Mouse (Mus musculus): ENCODE measurements around the gene Intu. TPM values are rescaled to one million over a fixed set of nuclear protein-coding genes. Genes with fewer than 3 reads are reported as not detected.

Intu gene
- total RNA-seq, 1 experiment, result 5.2 TPM

DNA sequence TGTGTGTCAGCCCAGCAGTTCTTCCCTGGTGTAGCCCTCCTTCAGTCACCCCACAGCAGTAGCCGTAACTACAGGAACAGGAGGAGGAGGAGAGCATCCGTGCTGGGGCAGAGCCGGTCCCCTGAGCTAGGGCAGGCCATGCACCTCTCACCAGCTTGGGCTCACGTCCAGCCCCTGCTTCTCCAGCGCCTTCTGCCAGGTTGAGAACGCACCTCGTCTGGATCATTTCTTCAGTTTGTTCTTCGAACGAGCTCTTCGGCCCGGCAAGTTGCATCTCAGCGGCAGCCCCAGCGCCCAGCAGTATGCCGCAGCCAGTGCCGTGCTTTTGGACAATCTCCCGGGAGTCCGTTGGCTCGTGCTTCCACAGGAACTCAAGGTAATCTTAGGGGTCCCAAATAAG, 152.1 kb downstream of the Intu start:
- H3K4me1 ChIP-seq (ENCODE audit: control insufficient read depth in 2 of 2, insufficient read depth in 2 of 2, low read length in 2 of 2, poor library complexity in 1 of 2), result 0 out of 4 replicates have a peak, but pooled peaks cover 0 to 2% of the 10 kb centered on the region in 2 experiments
- H3K9ac ChIP-seq (ENCODE audit: insufficient read depth, low read depth, low read length, poor library complexity, severe bottlenecking), result no peak overlapping the region
- in situ Hi-C loops (cut with MboI; ENCODE audit: low sequenced_read_pairs in 2 of 2, unreplicated experiment in 2 of 2), result no loop called here
- TF ChIP-seq HCFC1 (IDR thresholded peaks at IDR 0.05; ENCODE audit: borderline replicate concordance, insufficient read depth, low read length), result no peak
- TF ChIP-seq ZC3H11A (IDR thresholded peaks at IDR 0.05; ENCODE audit: borderline replicate concordance, low read depth, low read length), result no peak
- no peak for TF ChIP-seq MAFK (IDR thresholded peaks at IDR 0.05; ENCODE audit: insufficient read depth, low read depth, low read length)
- TF ChIP-seq CHD2 (IDR thresholded peaks at IDR 0.05; ENCODE audit: low read depth, low read length), result no peak
- TF ChIP-seq ZNF384 (IDR thresholded peaks at IDR 0.05; ENCODE audit: low read depth, low read length), result no peak
- H3K27ac ChIP-seq (ENCODE audit: insufficient read depth, low read depth, low read length, poor library complexity, severe bottlenecking), result no peak overlapping the region
- H3K4me3 ChIP-seq (ENCODE audit: insufficient read depth in 1 of 2, low read depth in 1 of 2, low read length in 2 of 2, poor library complexity in 1 of 2, severe bottlenecking in 1 of 2), result no peak overlapping the region
- H3K36me3 ChIP-seq (ENCODE audit: control insufficient read depth, insufficient read depth, low read length, poor library complexity, severe bottlenecking), result no peaks in the 10 kb centered on the region
- H3K9me3 ChIP-seq (ENCODE audit: control insufficient read depth, insufficient read depth, low read depth, low read length), result no peaks in the 10 kb centered on the region
- DNase-seq (ENCODE audit: low read depth, low spot score), result no peak

DNA sequence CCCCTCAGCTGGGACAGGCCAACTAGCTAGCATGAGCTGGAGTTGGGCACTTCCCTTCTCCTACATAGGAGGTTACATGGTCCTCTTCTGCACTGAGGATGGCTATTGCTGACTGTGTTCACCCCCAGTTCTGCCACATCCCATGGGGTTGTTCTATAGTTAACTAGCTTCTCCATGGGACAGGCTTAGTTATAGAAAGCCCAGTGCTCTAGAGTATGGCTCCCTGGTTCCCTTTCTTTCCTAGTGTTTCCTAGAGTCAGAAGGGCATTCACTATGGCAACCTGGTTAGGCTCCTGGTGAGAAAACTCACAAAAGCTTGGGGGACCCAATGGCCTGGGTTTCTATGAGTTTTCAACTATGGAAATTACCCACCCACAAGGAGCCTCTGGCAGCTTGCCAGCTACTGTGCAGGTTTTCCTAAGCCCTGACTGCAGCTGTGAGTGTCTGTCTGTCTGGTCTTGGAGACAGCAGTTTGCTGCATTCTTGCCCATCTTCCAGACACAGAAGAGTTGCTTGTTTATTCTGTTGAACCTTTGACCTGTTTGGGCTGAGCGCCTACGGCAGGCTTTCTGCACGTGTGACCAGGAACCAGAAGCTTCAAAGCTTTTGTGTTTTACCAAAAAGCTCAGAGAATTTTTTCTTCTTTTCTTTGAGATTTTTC, 154.9 kb downstream of the Intu start:
- no peak overlapping the region for H3K27ac ChIP-seq (ENCODE audit: insufficient read depth, low read depth, low read length, poor library complexity, severe bottlenecking)

DNA sequence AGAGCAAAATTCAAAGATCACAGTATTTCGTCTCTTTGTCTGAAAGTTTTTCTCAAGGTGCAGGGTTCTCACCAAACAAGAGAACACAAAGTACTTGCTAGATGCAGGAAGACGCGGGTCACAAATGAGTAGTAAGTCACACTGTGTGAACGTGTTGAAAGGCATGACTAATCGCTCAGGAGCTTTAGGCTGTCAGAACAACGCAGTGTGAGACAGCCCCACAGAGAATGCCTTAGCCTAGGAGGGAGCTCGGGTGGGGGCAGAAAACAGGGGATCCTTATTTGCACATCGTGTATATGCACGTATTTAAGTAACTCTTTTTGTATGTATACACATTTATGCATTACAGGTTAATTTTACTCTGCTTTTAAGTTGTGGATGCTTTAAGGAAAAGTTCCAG, 155.8 kb downstream of the Intu start:
- TF ChIP-seq MAFK (IDR thresholded peaks at IDR 0.05; ENCODE audit: insufficient read depth, low read depth, low read length), result no peak
- TF ChIP-seq HCFC1 (IDR thresholded peaks at IDR 0.05; ENCODE audit: borderline replicate concordance, insufficient read depth, low read length), result no peak
- TF ChIP-seq ZNF384 (IDR thresholded peaks at IDR 0.05; ENCODE audit: low read depth, low read length), result no peak
- no peak for TF ChIP-seq CHD2 (IDR thresholded peaks at IDR 0.05; ENCODE audit: low read depth, low read length)
- no peak for TF ChIP-seq ZC3H11A (IDR thresholded peaks at IDR 0.05; ENCODE audit: borderline replicate concordance, low read depth, low read length)
- H3K27ac ChIP-seq (ENCODE audit: insufficient read depth, low read depth, low read length, poor library complexity, severe bottlenecking), result no peak overlapping the region
- H3K4me1 ChIP-seq (ENCODE audit: control insufficient read depth in 2 of 2, insufficient read depth in 2 of 2, low read length in 2 of 2, poor library complexity in 1 of 2), result 0 out of 4 replicates have a peak, but pooled peaks cover 0 to 2% of the 10 kb centered on the region in 2 experiments
- H3K9ac ChIP-seq (ENCODE audit: insufficient read depth, low read depth, low read length, poor library complexity, severe bottlenecking), result no peak overlapping the region
- no peaks in the 10 kb centered on the region for H3K36me3 ChIP-seq (ENCODE audit: control insufficient read depth, insufficient read depth, low read length, poor library complexity, severe bottlenecking)
- no peak overlapping the region for H3K4me3 ChIP-seq (ENCODE audit: insufficient read depth in 1 of 2, low read depth in 1 of 2, low read length in 2 of 2, poor library complexity in 1 of 2, severe bottlenecking in 1 of 2)
- H3K9me3 ChIP-seq (ENCODE audit: control insufficient read depth, insufficient read depth, low read depth, low read length), result no peaks in the 10 kb centered on the region
- in situ Hi-C loops (cut with MboI; ENCODE audit: low sequenced_read_pairs in 2 of 2, unreplicated experiment in 2 of 2), result no loop called here
- no peak for DNase-seq (ENCODE audit: low read depth, low spot score)

More for the DNA sequence above, 154.9 kb downstream of the Intu start:
- Histone ChIP-seq H3K36me3 (ENCODE audit: control insufficient read depth, insufficient read depth, low read length, poor library complexity, severe bottlenecking) (no peaks in the 10 kb centered on the region), H3K9ac (ENCODE audit: insufficient read depth, low read depth, low read length, poor library complexity, severe bottlenecking) (no peak overlapping the region), H3K4me1 (ENCODE audit: control insufficient read depth in 2 of 2, insufficient read depth in 2 of 2, low read length in 2 of 2, poor library complexity in 1 of 2) (0 out of 4 replicates have a peak, but pooled peaks cover 0 to 2% of the 10 kb centered on the region in 2 experiments), H3K4me3 (ENCODE audit: insufficient read depth in 1 of 2, low read depth in 1 of 2, low read length in 2 of 2, poor library complexity in 1 of 2, severe bottlenecking in 1 of 2) (no peak overlapping the region), H3K9me3 (ENCODE audit: control insufficient read depth, insufficient read depth, low read depth, low read length) (no peaks in the 10 kb centered on the region)
- TF ChIP-seq ZC3H11A (IDR thresholded peaks at IDR 0.05; ENCODE audit: borderline replicate concordance, low read depth, low read length) (no peak), CHD2 (IDR thresholded peaks at IDR 0.05; ENCODE audit: low read depth, low read length) (no peak), MAFK (IDR thresholded peaks at IDR 0.05; ENCODE audit: insufficient read depth, low read depth, low read length) (no peak), ZNF384 (IDR thresholded peaks at IDR 0.05; ENCODE audit: low read depth, low read length) (no peak), HCFC1 (IDR thresholded peaks at IDR 0.05; ENCODE audit: borderline replicate concordance, insufficient read depth, low read length) (no peak)
- in situ Hi-C loops (cut with MboI; ENCODE audit: low sequenced_read_pairs in 2 of 2, unreplicated experiment in 2 of 2), result no loop called here
- DNase-seq (ENCODE audit: low read depth, low spot score), result no peak

DNA sequence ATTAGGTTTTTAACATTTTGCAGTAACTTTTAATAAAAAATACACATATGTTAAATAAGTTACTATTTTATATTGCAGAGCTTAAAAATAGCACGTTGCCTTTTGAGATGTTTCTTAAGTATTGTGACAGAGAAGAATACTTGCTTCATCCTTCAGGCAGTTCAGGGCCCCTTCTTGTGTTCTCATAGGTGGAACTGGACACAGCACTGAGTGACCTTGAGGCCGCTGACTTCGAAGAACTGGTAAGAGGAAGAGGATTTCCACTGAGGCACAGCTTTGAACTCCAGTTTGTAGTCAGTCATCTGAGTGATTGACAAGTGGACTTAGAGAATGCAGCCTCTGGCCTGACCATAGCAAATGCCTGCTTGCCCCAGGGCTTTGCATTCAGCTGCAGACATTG, 156.5 kb downstream of the Intu start:
- H3K36me3 ChIP-seq (ENCODE audit: control insufficient read depth, insufficient read depth, low read length, poor library complexity, severe bottlenecking), result no peaks in the 10 kb centered on the region
- TF ChIP-seq HCFC1 (IDR thresholded peaks at IDR 0.05; ENCODE audit: borderline replicate concordance, insufficient read depth, low read length) (no peak), CHD2 (IDR thresholded peaks at IDR 0.05; ENCODE audit: low read depth, low read length) (no peak), MAFK (IDR thresholded peaks at IDR 0.05; ENCODE audit: insufficient read depth, low read depth, low read length) (no peak), ZNF384 (IDR thresholded peaks at IDR 0.05; ENCODE audit: low read depth, low read length) (no peak), ZC3H11A (IDR thresholded peaks at IDR 0.05; ENCODE audit: borderline replicate concordance, low read depth, low read length) (no peak)
- H3K27ac ChIP-seq (ENCODE audit: insufficient read depth, low read depth, low read length, poor library complexity, severe bottlenecking), result no peak overlapping the region
- in situ Hi-C loops (cut with MboI; ENCODE audit: low sequenced_read_pairs in 2 of 2, unreplicated experiment in 2 of 2), result no loop called here
- H3K4me3 ChIP-seq (ENCODE audit: insufficient read depth in 1 of 2, low read depth in 1 of 2, low read length in 2 of 2, poor library complexity in 1 of 2, severe bottlenecking in 1 of 2), result no peak overlapping the region
- DNase-seq (ENCODE audit: low read depth, low spot score), result no peak
- H3K9ac ChIP-seq (ENCODE audit: insufficient read depth, low read depth, low read length, poor library complexity, severe bottlenecking), result no peak overlapping the region
- no peaks in the 10 kb centered on the region for H3K9me3 ChIP-seq (ENCODE audit: control insufficient read depth, insufficient read depth, low read depth, low read length)
- H3K4me1 ChIP-seq (ENCODE audit: control insufficient read depth in 2 of 2, insufficient read depth in 2 of 2, low read length in 2 of 2, poor library complexity in 1 of 2), result 0 out of 4 replicates have a peak, but pooled peaks cover 0 to 2% of the 10 kb centered on the region in 2 experiments

All from ES-E14 (cell line).